Mouse (Mus musculus): Measurements from ENCODE around the gene Hist1h4m. TPM values are rescaled to one million over a fixed set of nuclear protein-coding genes. Genes with fewer than 3 reads are reported as not detected.
"Not testable (repeated sequence)": the region's sequence is repeated elsewhere in the genome, so short reads cannot be mapped to it uniquely, and the experiment has no call there.

Hist1h4m gene
- polyA plus RNA-seq, 1 experiment from 2014 or later, result not detected

GRCm38 (mm10) chr13:21828511-21828910, 17.0 kb downstream of the Hist1h4m start:
- H3K4me3 ChIP-seq, result no peak overlapping the region
- H3K9ac ChIP-seq (replicated peaks), result no peak overlapping the region
- H3K27me3 ChIP-seq, result no peaks in the 10 kb centered on the region
- H3K4me2 ChIP-seq (replicated peaks), result no peak overlapping the region
- WGBS, result 89% methylated on average over 3 of the region's 3 CpGs
- no peaks in the 10 kb centered on the region for H3K36me3 ChIP-seq
- no peak overlapping the region for H3K27ac ChIP-seq (replicated peaks)
- no peaks in the 10 kb centered on the region for H3K4me1 ChIP-seq
- no peaks in the 10 kb centered on the region for H3K9me3 ChIP-seq
- ATAC-seq (ENCODE audit: low FRiP score, low read depth), result no peak

GRCm38 (mm10) chr13:21830344-21830743, 18.8 kb downstream of the Hist1h4m start:
- Histone ChIP-seq H3K27ac (replicated peaks) (peak overlapping the region; percentile 42), H3K4me1 (no peaks in the 10 kb centered on the region), H3K9ac (replicated peaks) (no peak overlapping the region), H3K4me2 (replicated peaks) (no peak overlapping the region), H3K27me3 (no peaks in the 10 kb centered on the region), H3K4me3 (no peak overlapping the region), H3K36me3 (no peaks in the 10 kb centered on the region), H3K9me3 (no peaks in the 10 kb centered on the region)
- ATAC-seq (ENCODE audit: low FRiP score, low read depth), result no peak
- 83% methylated on average over 10 of the region's 10 CpGs for WGBS

GRCm38 (mm10) chr13:21831418-21832394, 20.2 kb downstream of the Hist1h4m start, which contains the start of gene Hist1h4n:
Hist1h4n (minus strand) TSS chr13:21832196.
- H3K27me3 ChIP-seq; H3K36me3 ChIP-seq; H3K9me3 ChIP-seq; H3K27ac ChIP-seq (replicated peaks); H3K9ac ChIP-seq (replicated peaks); H3K4me1 ChIP-seq: not testable (repeated sequence)
- Histone ChIP-seq H3K4me3 (peak within 1 kb of the TSS; percentile 21; the same call in 1 of the 2 replicates), H3K4me2 (replicated peaks) (peak within 1 kb of the TSS; percentile 42)
- under 1% methylated on average over 28 of the region's 58 CpGs for WGBS
- peak; percentile 84 for ATAC-seq (ENCODE audit: low FRiP score, low read depth)

GRCm38 (mm10) chr13:21833461-21833860, 21.9 kb downstream of the Hist1h4m start, which contains the start of the genes Hist1h2ap and Hist1h2br:
Hist1h2ap (minus strand) TSS chr13:21833507.
Hist1h2br (plus strand) TSS chr13:21833743.
- not testable (repeated sequence) for H3K27ac ChIP-seq (replicated peaks); H3K9me3 ChIP-seq; H3K36me3 ChIP-seq; H3K9ac ChIP-seq (replicated peaks); H3K27me3 ChIP-seq; H3K4me3 ChIP-seq; H3K4me1 ChIP-seq; H3K4me2 ChIP-seq (replicated peaks)
- no CpG with 5 or more reads among the region's 24 CpGs for WGBS
- peak; percentile 96 for ATAC-seq (ENCODE audit: low FRiP score, low read depth)

GRCm38 (mm10) chr13:21840508-21840907, 29.0 kb downstream of the Hist1h4m start:
- not testable (repeated sequence) for H3K4me1 ChIP-seq; H3K4me2 ChIP-seq (replicated peaks); H3K36me3 ChIP-seq; H3K27ac ChIP-seq (replicated peaks); H3K4me3 ChIP-seq; H3K9me3 ChIP-seq; H3K9ac ChIP-seq (replicated peaks); H3K27me3 ChIP-seq
- no CpG with 5 or more reads among the region's 4 CpGs for WGBS
- ATAC-seq (ENCODE audit: low FRiP score, low read depth), result peak; percentile 65; the same call in 1 of the 2 replicates

DNA sequence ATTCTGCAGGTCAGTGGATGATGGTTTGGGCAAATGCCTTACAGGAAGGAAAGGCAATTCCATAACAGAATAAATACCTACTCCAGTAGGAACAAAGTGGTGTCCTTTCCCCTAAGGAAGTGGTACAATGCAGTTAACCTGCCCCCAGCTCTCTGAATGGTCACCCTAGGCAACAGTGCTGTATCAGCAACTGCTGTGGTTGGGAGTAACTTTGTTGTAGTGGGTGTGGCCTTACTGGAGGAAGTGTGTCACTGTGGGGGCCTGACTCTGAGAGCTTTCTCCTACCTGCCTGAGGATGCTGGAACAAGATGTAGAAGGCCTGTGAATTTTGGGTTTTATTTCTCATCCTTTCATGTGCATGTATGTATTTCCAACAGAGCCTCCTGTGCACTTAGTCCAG, 34.8 kb downstream of the Hist1h4m start:
- H3K36me3 ChIP-seq; H3K9me3 ChIP-seq; H3K27me3 ChIP-seq; ATAC-seq (ENCODE audit: low FRiP score, low read depth); H3K4me2 ChIP-seq (replicated peaks); H3K9ac ChIP-seq (replicated peaks); H3K4me3 ChIP-seq; H3K27ac ChIP-seq (replicated peaks); H3K4me1 ChIP-seq: not testable (repeated sequence)

- WGBS, result 18% methylated on average over 8 of the region's 8 CpGs
- Histone ChIP-seq H3K36me3 (no peaks in the 10 kb centered on the region), H3K9me3 (no peaks in the 10 kb centered on the region), H3K27ac (replicated peaks) (no peak overlapping the region), H3K9ac (replicated peaks) (no peak overlapping the region), H3K4me3 (no peak overlapping the region), H3K4me2 (replicated peaks) (no peak overlapping the region), H3K27me3 (no peaks in the 10 kb centered on the region), H3K4me1 (no peaks in the 10 kb centered on the region)
- ATAC-seq (ENCODE audit: low FRiP score, low read depth), result no peak
These were observed 36.3 kb downstream of the Hist1h4m start for GRCm38 (mm10) chr13:21847883-21848282.

- not testable (repeated sequence) for H3K4me3 ChIP-seq; H3K27ac ChIP-seq (replicated peaks); ATAC-seq (ENCODE audit: low FRiP score, low read depth); H3K9ac ChIP-seq (replicated peaks); H3K27me3 ChIP-seq; H3K4me2 ChIP-seq (replicated peaks); H3K36me3 ChIP-seq; H3K9me3 ChIP-seq; H3K4me1 ChIP-seq
- WGBS, result 19% methylated on average over 1 of the region's 1 CpGs
These were observed 39.1 kb downstream of the Hist1h4m start for GRCm38 (mm10) chr13:21850696-21851095.

DNA sequence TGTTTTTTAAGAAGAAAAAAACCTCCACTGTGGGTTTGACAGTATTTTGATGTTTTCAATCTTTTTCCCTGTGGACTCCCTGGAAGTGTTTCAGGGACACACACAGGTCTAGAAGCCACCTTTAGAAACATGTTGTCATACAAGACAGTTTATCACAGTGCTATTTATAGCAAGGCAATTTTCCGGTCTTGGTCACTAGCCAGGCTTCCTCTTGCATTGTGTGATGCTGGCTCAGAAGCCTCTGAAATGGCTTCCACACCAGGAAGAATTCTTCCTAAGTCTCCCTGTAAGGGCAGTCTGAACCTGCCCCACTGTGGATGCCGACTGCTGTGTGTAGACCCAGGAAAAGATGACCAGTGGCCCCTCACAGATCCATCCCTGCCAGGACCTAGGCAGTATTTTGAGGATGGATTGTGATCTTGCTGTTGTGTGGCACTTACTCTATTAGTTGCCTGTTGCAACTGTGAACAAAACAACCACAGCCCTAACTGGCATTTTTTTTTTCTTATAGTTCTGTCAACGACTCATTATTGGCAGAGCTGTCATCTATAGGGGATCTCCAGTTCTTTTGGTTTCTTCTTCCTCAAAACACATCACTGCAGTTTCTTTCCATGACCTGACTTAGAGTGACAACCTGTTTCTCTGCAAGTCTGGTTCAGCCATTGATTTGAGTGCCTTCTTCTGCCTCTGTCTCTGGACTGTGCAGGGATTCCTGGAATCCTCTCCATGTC, 40.8 kb downstream of the Hist1h4m start:
- Histone ChIP-seq H3K36me3 (no peaks in the 10 kb centered on the region), H3K4me1 (no peaks in the 10 kb centered on the region), H3K27ac (replicated peaks) (no peak overlapping the region), H3K9me3 (no peaks in the 10 kb centered on the region), H3K4me3 (no peak overlapping the region), H3K4me2 (replicated peaks) (no peak overlapping the region), H3K27me3 (no peaks in the 10 kb centered on the region; the same call in 1 of the 2 replicates), H3K9ac (replicated peaks) (no peak overlapping the region)
- ATAC-seq (ENCODE audit: low FRiP score, low read depth), result no peak
- WGBS, result 76% methylated on average over 3 of the region's 3 CpGs

GRCm38 (mm10) chr13:21855146-21855545, 43.6 kb downstream of the Hist1h4m start:
- WGBS, result under 1% methylated on average over 11 of the region's 11 CpGs
- Histone ChIP-seq H3K27ac (replicated peaks) (no peak overlapping the region), H3K9me3 (no peaks in the 10 kb centered on the region), H3K4me3 (peak overlapping the region; percentile 43), H3K4me1 (no peaks in the 10 kb centered on the region), H3K36me3 (no peaks in the 10 kb centered on the region), H3K27me3 (no peaks in the 10 kb centered on the region; the same call in 1 of the 2 replicates), H3K4me2 (replicated peaks) (peak overlapping the region; percentile 44), H3K9ac (replicated peaks) (0 out of 2 replicates have a peak overlapping the region, but pooled peaks have one; percentile 41)
- peak; percentile 38; the same call in 1 of the 2 replicates for ATAC-seq (ENCODE audit: low FRiP score, low read depth)

DNA sequence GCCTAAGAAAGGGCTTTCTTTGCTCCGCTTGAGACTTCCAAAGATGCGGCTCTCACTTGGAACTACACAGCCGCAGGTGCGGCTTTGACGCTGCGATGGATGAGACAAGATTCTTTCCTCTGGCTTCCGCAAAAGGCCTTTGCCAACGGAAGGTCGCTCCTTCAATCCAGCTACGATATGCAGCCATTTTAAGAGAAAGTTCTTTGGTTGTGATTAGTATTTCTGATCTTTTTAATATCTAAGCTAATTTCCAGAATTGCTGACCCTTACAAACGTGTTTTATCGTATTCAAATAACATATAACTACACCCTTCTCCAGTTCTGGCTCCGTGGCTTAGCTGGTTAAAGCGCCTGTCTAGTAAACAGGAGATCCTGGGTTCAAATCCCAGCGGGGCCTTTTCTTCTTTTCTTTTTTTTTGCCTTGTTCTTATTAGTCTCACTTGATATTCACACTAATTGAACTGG, 44.2 kb downstream of the Hist1h4m start:
- no peaks in the 10 kb centered on the region for H3K36me3 ChIP-seq
- H3K9ac ChIP-seq (replicated peaks), result peak overlapping the region; percentile 41; the same call in 1 of the 2 replicates
- H3K27me3 ChIP-seq, result no peaks in the 10 kb centered on the region; the same call in 1 of the 2 replicates
- no peaks in the 10 kb centered on the region for H3K9me3 ChIP-seq
- ATAC-seq (ENCODE audit: low FRiP score, low read depth), result no peak
- peak overlapping the region; percentile 43 for H3K4me3 ChIP-seq
- WGBS, result under 1% methylated on average over 15 of the region's 15 CpGs
- no peaks in the 10 kb centered on the region for H3K4me1 ChIP-seq
- no peak overlapping the region for H3K27ac ChIP-seq (replicated peaks)
- H3K4me2 ChIP-seq (replicated peaks), result peak overlapping the region; percentile 44

DNA sequence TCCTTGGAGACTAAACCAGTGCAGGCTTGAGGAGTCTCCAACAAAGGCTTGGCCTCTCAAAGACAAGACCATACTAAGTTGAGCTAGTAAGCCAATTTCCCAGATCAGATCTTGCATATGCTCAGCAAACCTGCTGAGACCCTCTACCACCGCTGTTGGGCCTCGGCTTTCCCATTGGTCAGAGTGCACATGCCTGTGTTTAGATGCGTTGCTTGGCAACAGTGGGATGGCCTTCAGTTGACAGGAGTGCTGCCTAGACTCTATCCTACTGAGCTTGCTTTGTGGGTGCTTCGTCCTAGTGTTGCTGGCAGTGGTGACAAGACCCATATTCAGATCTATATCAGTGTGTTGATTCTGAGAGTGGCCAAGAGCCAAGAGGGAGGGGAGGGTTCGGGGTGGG, 50.1 kb downstream of the Hist1h4m start:
- ATAC-seq (ENCODE audit: low FRiP score, low read depth), result peak; percentile 52; the same call in 1 of the 2 replicates
- Histone ChIP-seq H3K4me3 (no peak overlapping the region), H3K36me3 (no peaks in the 10 kb centered on the region), H3K4me2 (replicated peaks) (no peak overlapping the region), H3K9ac (replicated peaks) (no peak overlapping the region), H3K4me1 (peaks cover 2% of the 10 kb centered on the region; the same call in 1 of the 2 replicates), H3K27me3 (no peaks in the 10 kb centered on the region), H3K9me3 (no peaks in the 10 kb centered on the region), H3K27ac (replicated peaks) (no peak overlapping the region)
- WGBS, result 13% methylated on average over 5 of the region's 5 CpGs

Measured in midbrain, embryonic 12.5 days (tissue).